Comparison of ENCODE assay signal across 14 mouse cellular contexts in the genomic region with DNA sequence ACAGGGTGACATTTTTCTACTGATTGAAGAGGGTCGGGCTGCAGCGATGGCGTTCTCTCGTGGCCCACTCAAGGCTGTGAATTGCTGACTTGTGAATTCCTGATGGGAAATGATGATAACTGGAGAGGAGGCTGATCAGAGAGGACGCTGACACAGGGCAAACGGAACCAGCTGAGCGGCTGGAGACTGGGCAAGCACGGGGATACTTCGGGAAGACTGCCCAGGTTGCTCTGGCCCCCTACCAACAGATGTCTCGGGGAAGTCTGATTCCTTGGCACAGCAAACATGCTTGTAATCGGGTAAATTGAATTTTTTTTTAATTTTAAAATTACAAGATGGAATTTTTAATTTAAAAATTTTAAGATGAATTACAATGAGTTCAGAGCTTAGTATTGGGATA.
DNase-seq lines count a peak whose midpoint lies in the region; ATAC-seq lines count a peak whose summit lies in the region.
"Had no signal": no experiment of that assay in that cellular context is flagged by ENCODE, and none has a peak within 500 bp of the region (broad histone marks: within the 10 kb centered on the region; RNA-seq: fewer than 3 reads in every experiment).

No protein-coding gene starts in this region.

- H3K4me1 ChIP-seq in hindbrain, embryonic 15.5 days (replicated peaks) = peaks cover 5% of the 10 kb centered on the region; the same call in 1 of the 2 replicates
- no peaks in the 10 kb centered on the region for H3K4me1 ChIP-seq in hindbrain, embryonic 13.5 days (replicated peaks)
- H3K4me1 ChIP-seq in midbrain, embryonic 16.5 days (ENCODE audit: control insufficient read depth, insufficient read depth, low read length) = no peaks in the 10 kb centered on the region
- H3K4me1 ChIP-seq in midbrain, embryonic 14.5 days (ENCODE audit: control insufficient read depth, insufficient read depth, low read length) = no peaks in the 10 kb centered on the region
- no peaks in the 10 kb centered on the region for H3K4me1 ChIP-seq in midbrain, embryonic 11.5 days (ENCODE audit: control insufficient read depth, insufficient read depth, low read length)
- H3K4me1 ChIP-seq: midbrain, embryonic 12.5 days had no signal

- 61% methylated on average over 11 of the region's 11 CpGs for WGBS in hindbrain, embryonic 15.5 days
- 76% methylated on average over 11 of the region's 11 CpGs for WGBS in hindbrain, embryonic 13.5 days
- WGBS in midbrain, embryonic 16.5 days = 68% methylated on average over 11 of the region's 11 CpGs
- WGBS in midbrain, embryonic 14.5 days = 78% methylated on average over 11 of the region's 11 CpGs
- 80% methylated on average over 11 of the region's 11 CpGs for WGBS in midbrain, embryonic 11.5 days

- 0 out of 2 replicates have a peak overlapping the region, but pooled peaks have one; percentile 7 for H3K27ac ChIP-seq in hindbrain, embryonic 15.5 days (replicated peaks)
- H3K27ac ChIP-seq in hindbrain, embryonic 13.5 days = no peak overlapping the region
- H3K27ac ChIP-seq in midbrain, embryonic 16.5 days (ENCODE audit: low read length) = peak overlapping the region; percentile 3; the same call in 1 of the 2 replicates
- no peak overlapping the region for H3K27ac ChIP-seq in midbrain, embryonic 14.5 days (replicated peaks; ENCODE audit: low read depth, low read length)
- no peak overlapping the region for H3K27ac ChIP-seq in midbrain, embryonic 11.5 days (ENCODE audit: low read depth, low read length)
- H3K27ac ChIP-seq: midbrain, embryonic 12.5 days had no signal

- peak; percentile 26; the same call in 1 of the 2 replicates for ATAC-seq in cerebellum, adult (ENCODE audit: insufficient number of reproducible peaks, low FRiP score, low TSS enrichment)
- ATAC-seq in hindbrain, embryonic 15.5 days (ENCODE audit: low FRiP score, low read depth) = no peak
- ATAC-seq in hindbrain, embryonic 13.5 days (ENCODE audit: low FRiP score) = no peak
- ATAC-seq in midbrain, embryonic 16.5 days = 0 out of 2 replicates have a peak, but pooled peaks have one; percentile 36
- ATAC-seq in midbrain, embryonic 14.5 days (ENCODE audit: low FRiP score, low TSS enrichment) = no peak
- ATAC-seq in midbrain, embryonic 11.5 days (ENCODE audit: low FRiP score) = no peak

- no peaks in the 10 kb centered on the region for H3K36me3 ChIP-seq in hindbrain, embryonic 15.5 days
- no peaks in the 10 kb centered on the region for H3K36me3 ChIP-seq in hindbrain, embryonic 13.5 days
- H3K36me3 ChIP-seq in midbrain, embryonic 16.5 days (ENCODE audit: control insufficient read depth, insufficient read depth, low read length) = no peaks in the 10 kb centered on the region
- no peaks in the 10 kb centered on the region for H3K36me3 ChIP-seq in midbrain, embryonic 14.5 days (ENCODE audit: control insufficient read depth, insufficient read depth, low read length)
- no peaks in the 10 kb centered on the region for H3K36me3 ChIP-seq in midbrain, embryonic 11.5 days (ENCODE audit: control insufficient read depth, insufficient read depth, low read length)
- H3K36me3 ChIP-seq: midbrain, embryonic 12.5 days had no signal

- no peak overlapping the region for H3K9ac ChIP-seq in hindbrain, embryonic 15.5 days
- H3K9ac ChIP-seq in hindbrain, embryonic 13.5 days = no peak overlapping the region
- H3K9ac ChIP-seq in midbrain, embryonic 16.5 days (ENCODE audit: low read depth, low read length) = no peak overlapping the region
- no peak overlapping the region for H3K9ac ChIP-seq in midbrain, embryonic 14.5 days (replicated peaks; ENCODE audit: low read length)
- H3K9ac ChIP-seq in midbrain, embryonic 11.5 days (ENCODE audit: low read length) = no peak overlapping the region
- H3K9ac ChIP-seq: lung, embryonic 14.5 days; midbrain, embryonic 12.5 days had no signal

- no peaks in the 10 kb centered on the region for H3K27me3 ChIP-seq in hindbrain, embryonic 15.5 days
- H3K27me3 ChIP-seq in hindbrain, embryonic 13.5 days = no peaks in the 10 kb centered on the region
- no peaks in the 10 kb centered on the region for H3K27me3 ChIP-seq in midbrain, embryonic 16.5 days (ENCODE audit: control insufficient read depth, insufficient read depth, low read depth, low read length)
- H3K27me3 ChIP-seq in midbrain, embryonic 14.5 days (ENCODE audit: control insufficient read depth, insufficient read depth, low read length) = no peaks in the 10 kb centered on the region
- no peaks in the 10 kb centered on the region for H3K27me3 ChIP-seq in midbrain, embryonic 11.5 days (ENCODE audit: control insufficient read depth, insufficient read depth, low read length)
- H3K27me3 ChIP-seq: midbrain, embryonic 12.5 days had no signal

- no peak overlapping the region for H3K4me3 ChIP-seq in hindbrain, embryonic 15.5 days
- H3K4me3 ChIP-seq in hindbrain, embryonic 13.5 days = no peak overlapping the region
- no peak overlapping the region for H3K4me3 ChIP-seq in midbrain, embryonic 16.5 days (ENCODE audit: low read depth, low read length)
- H3K4me3 ChIP-seq in midbrain, embryonic 14.5 days (replicated peaks; ENCODE audit: low read depth, low read length) = no peak overlapping the region
- no peak overlapping the region for H3K4me3 ChIP-seq in midbrain, embryonic 11.5 days (ENCODE audit: low read depth, low read length)
- H3K4me3 ChIP-seq: midbrain, embryonic 12.5 days had no signal

- no peaks in the 10 kb centered on the region for H3K9me3 ChIP-seq in hindbrain, embryonic 15.5 days
- H3K9me3 ChIP-seq in hindbrain, embryonic 13.5 days = no peaks in the 10 kb centered on the region
- no peaks in the 10 kb centered on the region for H3K9me3 ChIP-seq in midbrain, embryonic 16.5 days (replicated peaks; ENCODE audit: control insufficient read depth, low read length, poor library complexity, severe bottlenecking)
- H3K9me3 ChIP-seq in midbrain, embryonic 14.5 days (ENCODE audit: control insufficient read depth, low read length) = no peaks in the 10 kb centered on the region
- no peaks in the 10 kb centered on the region for H3K9me3 ChIP-seq in midbrain, embryonic 11.5 days (ENCODE audit: control insufficient read depth, low read length)
- H3K9me3 ChIP-seq: midbrain, embryonic 12.5 days had no signal

- DNase-seq in cerebellum, adult 11-12 months = no peak
- DNase-seq in midbrain, embryonic 14.5 days = no peak
- no peak for DNase-seq in spleen, postnatal 36 days (ENCODE audit: low spot score in 2 of 2)
- DNase-seq in midbrain, embryonic 11.5 days (ENCODE audit: low spot score, missing footprints) = no peak
- DNase-seq: heart, adult 18-20 months; kidney, adult 11 months; liver; lung, embryonic 14.5 days; thymus, postnatal 14 days had no signal

- H3K4me2 ChIP-seq in hindbrain, embryonic 15.5 days = no peak overlapping the region
- H3K4me2 ChIP-seq in hindbrain, embryonic 13.5 days = no peak overlapping the region
- H3K4me2 ChIP-seq in midbrain, embryonic 16.5 days (ENCODE audit: low read length) = no peak overlapping the region
- H3K4me2 ChIP-seq in midbrain, embryonic 14.5 days (ENCODE audit: low read length) = no peak overlapping the region
- no peak overlapping the region for H3K4me2 ChIP-seq in midbrain, embryonic 11.5 days
- H3K4me2 ChIP-seq: lung, embryonic 14.5 days; midbrain, embryonic 12.5 days had no signal

Comparison
In these comparisons a context has a peak if more than half of its experiments do, and no peak if none do; other contexts are left out.
1. ATAC-seq: peak in cerebellum, adult (single experiment) and midbrain, embryonic 16.5 days (single experiment); none in hindbrain, embryonic 15.5 days (single experiment), hindbrain, embryonic 13.5 days (single experiment), midbrain, embryonic 14.5 days (single experiment) and midbrain, embryonic 11.5 days (single experiment).
2. H3K27ac ChIP-seq: peak in hindbrain, embryonic 15.5 days (single experiment) and midbrain, embryonic 16.5 days (single experiment); none in hindbrain, embryonic 13.5 days (single experiment), midbrain, embryonic 14.5 days (single experiment) and midbrain, embryonic 11.5 days (single experiment).